Mouse (Mus musculus) frontal cortex, postnatal 25 days (tissue): ENCODE measurements at regions not wholly inside any gene's neighbourhood (a gene's known extent, or its start where the extent isn't known, plus 50 kb on each side); places are given as distances from the start of the nearest gene placed in this dataset.

Experiments
- DNase-seq, 2 experiments: peaks; one replicate each; pipeline ENCODE4 v3.0.0; 2022; ENCODE audit warnings: low spot score in 2 of 2

- DNase-seq: no peak
These were observed 748.4 kb downstream of the Inhba start for GRCm38 (mm10) chr13:16760045-16760444.

- DNase-seq: no peak
These were observed 749.8 kb downstream of the Inhba start for GRCm38 (mm10) chr13:16761415-16761814.

- no peak for DNase-seq
These were observed 750.7 kb downstream of the Inhba start for GRCm38 (mm10) chr13:16762326-16762725.

GRCm38 (mm10) chr13:16762727-16763512, 751.3 kb downstream of the Inhba start:
- no peak for DNase-seq

- DNase-seq: peak; percentile 16 to 30
These were observed 752.1 kb downstream of the Inhba start for GRCm38 (mm10) chr13:16763746-16764145.

GRCm38 (mm10) chr13:16769409-16769808, 757.8 kb downstream of the Inhba start:
- no peak for DNase-seq

GRCm38 (mm10) chr13:16769848-16770422, 758.3 kb downstream of the Inhba start:
- no peak for DNase-seq

GRCm38 (mm10) chr13:16771845-16772244, 760.2 kb downstream of the Inhba start:
- DNase-seq: no peak

GRCm38 (mm10) chr13:16805560-16805959, 793.9 kb downstream of the Inhba start:
- DNase-seq: no peak
